Mouse (Mus musculus) erythroblast, embryonic 14.5 days (primary cell): Measurements from ENCODE around the gene Ankrd39.

Source experiments
- GATA1 ChIP-seq: IDR thresholded peaks from 2 replicates; pipeline ENCODE4 v1.6.1; 2012; ENCODE audit warnings: low read length, inconsistent platforms, mixed read lengths
- TAL1 ChIP-seq: IDR thresholded peaks from 3 replicates; pipeline ENCODE4 v1.6.1; 2012; ENCODE audit warnings: low read length, inconsistent platforms, mixed read lengths

GRCm38 (mm10) chr1:36570320-36570719 lies 23.1 kb upstream of the Ankrd39 start:
- TF ChIP-seq TAL1, result no peak
- TF ChIP-seq GATA1, result no peak
